Mouse (Mus musculus): ENCODE results near the gene Lsg1. TPM values are rescaled to one million over a fixed set of nuclear protein-coding genes. Genes with fewer than 3 reads are reported as not detected.

Lsg1 gene
- polyA plus RNA-seq, 1 experiment from 2014 or later: 61.1 TPM

DNA sequence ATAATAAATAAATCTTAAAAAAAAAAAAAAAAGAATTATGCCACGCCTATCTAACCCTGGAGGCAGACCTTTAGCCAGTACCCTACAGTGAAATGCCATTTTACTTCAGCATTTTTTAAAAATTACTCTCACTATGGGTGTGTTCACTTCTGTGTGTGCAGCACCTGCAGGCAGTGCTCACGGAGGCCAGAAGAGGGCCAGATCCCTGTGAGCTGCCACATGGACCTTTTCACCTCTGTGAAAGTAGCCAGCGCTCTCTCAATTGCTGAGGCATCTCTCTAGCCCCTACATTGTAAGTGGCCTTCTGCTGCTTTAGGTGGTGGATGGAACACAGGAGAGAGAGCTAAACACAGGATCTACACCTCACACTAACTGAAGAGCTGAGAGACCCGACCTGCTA, 17.2 kb downstream of the Lsg1 start:
- Histone ChIP-seq H3K9me3 (ENCODE audit: control insufficient read depth, low read length) (no peaks in the 10 kb centered on the region), H3K4me1 (replicated peaks; ENCODE audit: control insufficient read depth, insufficient read depth, low read length) (no peaks in the 10 kb centered on the region), H3K4me2 (ENCODE audit: low read length) (no peak overlapping the region), H3K9ac (replicated peaks; ENCODE audit: low read depth, low read length) (no peak overlapping the region), H3K27me3 (replicated peaks; ENCODE audit: control insufficient read depth, insufficient read depth, low read length) (no peaks in the 10 kb centered on the region), H3K36me3 (ENCODE audit: control insufficient read depth, insufficient read depth) (peaks cover 46% of the 10 kb centered on the region), H3K4me3 (replicated peaks; ENCODE audit: low read length) (no peak overlapping the region), H3K27ac (ENCODE audit: low read length) (no peak overlapping the region)
- no peak for ATAC-seq
- WGBS: 95% methylated on average over 4 of the region's 4 CpGs

DNA sequence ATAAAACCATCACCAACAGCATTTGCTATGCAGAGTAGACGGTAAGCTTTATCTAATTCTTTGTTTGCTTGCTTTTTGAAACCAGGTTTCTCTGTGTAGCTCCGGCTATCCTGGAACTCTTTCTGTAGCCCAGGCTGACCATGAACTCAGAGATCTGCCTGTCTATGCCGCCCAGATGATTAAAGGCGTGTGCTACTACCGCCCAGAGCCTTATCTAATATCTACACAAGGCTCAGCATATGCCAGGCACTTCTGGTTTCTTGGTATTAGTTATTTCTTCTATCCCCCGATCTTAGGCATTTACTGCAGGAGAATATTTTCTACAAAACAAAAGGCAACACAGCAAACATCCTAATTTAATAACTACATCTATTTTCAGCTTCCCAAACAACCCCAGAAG, 21.8 kb downstream of the Lsg1 start:
- Histone ChIP-seq H3K4me1 (replicated peaks; ENCODE audit: control insufficient read depth, insufficient read depth, low read length) (no peaks in the 10 kb centered on the region), H3K27ac (ENCODE audit: low read length) (no peak overlapping the region), H3K4me2 (ENCODE audit: low read length) (no peak overlapping the region), H3K4me3 (replicated peaks; ENCODE audit: low read length) (no peak overlapping the region), H3K9ac (replicated peaks; ENCODE audit: low read depth, low read length) (no peak overlapping the region), H3K27me3 (replicated peaks; ENCODE audit: control insufficient read depth, insufficient read depth, low read length) (no peaks in the 10 kb centered on the region), H3K36me3 (ENCODE audit: control insufficient read depth, insufficient read depth) (peaks cover 40% of the 10 kb centered on the region), H3K9me3 (ENCODE audit: control insufficient read depth, low read length) (no peaks in the 10 kb centered on the region)
- 95% methylated on average over 6 of the region's 6 CpGs for WGBS
- no peak for ATAC-seq

DNA sequence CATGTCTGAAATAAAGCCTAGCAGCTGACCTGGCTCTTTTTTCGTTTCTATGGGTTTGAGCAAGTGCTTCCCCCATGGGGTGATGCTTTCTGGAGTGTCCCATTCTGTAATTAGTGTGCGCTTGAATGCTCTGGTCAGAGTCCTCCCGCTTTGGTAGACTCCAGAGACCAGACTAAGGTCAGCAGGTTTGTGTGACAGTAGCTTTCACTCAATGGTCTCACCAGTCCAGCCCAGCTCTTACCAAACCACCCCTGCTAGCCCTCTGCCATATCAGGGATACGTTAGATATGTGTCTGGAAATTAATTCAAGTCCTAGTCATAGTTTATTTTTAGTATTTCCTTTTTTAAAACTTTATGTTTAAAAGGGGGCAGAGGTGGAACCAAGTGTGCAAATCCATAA, 26.8 kb downstream of the Lsg1 start:
- no peak overlapping the region for H3K4me3 ChIP-seq (replicated peaks; ENCODE audit: low read length)
- H3K9ac ChIP-seq (replicated peaks; ENCODE audit: low read depth, low read length): no peak overlapping the region
- peaks cover 30% of the 10 kb centered on the region for H3K36me3 ChIP-seq (ENCODE audit: control insufficient read depth, insufficient read depth)
- H3K27ac ChIP-seq (ENCODE audit: low read length): no peak overlapping the region
- peaks cover 6% of the 10 kb centered on the region; the same call in 1 of the 2 replicates for H3K9me3 ChIP-seq (ENCODE audit: control insufficient read depth, low read length)
- H3K4me1 ChIP-seq (replicated peaks; ENCODE audit: control insufficient read depth, insufficient read depth, low read length): no peaks in the 10 kb centered on the region
- ATAC-seq: no peak
- no peak overlapping the region for H3K4me2 ChIP-seq (ENCODE audit: low read length)
- H3K27me3 ChIP-seq (replicated peaks; ENCODE audit: control insufficient read depth, insufficient read depth, low read length): no peaks in the 10 kb centered on the region
- 86% methylated on average over 4 of the region's 4 CpGs for WGBS

DNA sequence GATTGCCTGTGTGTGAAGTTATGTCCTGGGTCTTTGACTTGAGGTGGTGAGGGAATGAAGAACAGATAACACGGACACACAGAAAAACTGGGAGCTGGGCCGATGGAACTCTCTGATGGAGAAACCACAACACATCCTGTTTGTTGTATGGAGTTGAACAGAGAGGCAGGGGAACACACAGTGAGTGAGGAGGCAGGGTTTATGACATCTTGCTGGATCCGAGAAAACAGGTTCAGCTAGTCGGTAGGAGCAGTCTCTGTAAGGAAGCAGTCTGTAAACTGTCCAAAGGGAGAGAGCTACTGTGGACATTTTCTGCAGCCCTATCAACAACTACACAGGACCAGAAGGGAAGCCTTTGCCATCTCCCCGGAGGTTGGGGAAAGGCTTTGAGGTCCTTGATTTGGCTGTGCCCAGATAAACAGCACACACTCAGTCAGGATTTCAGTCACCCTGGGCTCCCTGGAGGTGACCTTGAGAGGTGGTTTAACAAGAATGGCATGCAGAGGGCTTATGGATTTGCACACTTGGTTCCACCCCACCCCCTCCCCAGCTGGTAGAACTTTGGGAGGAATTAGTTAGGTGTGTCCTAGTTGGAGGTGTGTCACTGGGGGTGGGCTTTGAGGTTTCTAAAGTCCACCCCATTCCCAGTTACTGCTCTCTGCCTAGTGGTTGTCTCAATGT, 27.9 kb downstream of the Lsg1 start:
- H3K9me3 ChIP-seq (ENCODE audit: control insufficient read depth, low read length): peaks cover 14% of the 10 kb centered on the region
- H3K9ac ChIP-seq (replicated peaks; ENCODE audit: low read depth, low read length): no peak overlapping the region
- peaks cover 29% of the 10 kb centered on the region for H3K36me3 ChIP-seq (ENCODE audit: control insufficient read depth, insufficient read depth)
- ATAC-seq: no peak
- no peak overlapping the region for H3K4me2 ChIP-seq (ENCODE audit: low read length)
- 95% methylated on average over 5 of the region's 5 CpGs for WGBS
- H3K4me1 ChIP-seq (replicated peaks; ENCODE audit: control insufficient read depth, insufficient read depth, low read length): no peaks in the 10 kb centered on the region
- no peaks in the 10 kb centered on the region for H3K27me3 ChIP-seq (replicated peaks; ENCODE audit: control insufficient read depth, insufficient read depth, low read length)
- no peak overlapping the region for H3K4me3 ChIP-seq (replicated peaks; ENCODE audit: low read length)
- H3K27ac ChIP-seq (ENCODE audit: low read length): no peak overlapping the region

GRCm38 (mm10) chr16:30554109-30554508, 33.3 kb downstream of the Lsg1 start:
- Histone ChIP-seq H3K4me3 (replicated peaks; ENCODE audit: low read length) (no peak overlapping the region), H3K9ac (replicated peaks; ENCODE audit: low read depth, low read length) (no peak overlapping the region), H3K36me3 (ENCODE audit: control insufficient read depth, insufficient read depth) (peaks cover 11% of the 10 kb centered on the region), H3K9me3 (ENCODE audit: control insufficient read depth, low read length) (peaks cover 14% of the 10 kb centered on the region), H3K4me1 (replicated peaks; ENCODE audit: control insufficient read depth, insufficient read depth, low read length) (peaks cover 17% of the 10 kb centered on the region), H3K27ac (ENCODE audit: low read length) (no peak overlapping the region), H3K4me2 (ENCODE audit: low read length) (no peak overlapping the region), H3K27me3 (replicated peaks; ENCODE audit: control insufficient read depth, insufficient read depth, low read length) (no peaks in the 10 kb centered on the region)
- no peak for ATAC-seq
- WGBS: 96% methylated on average over 8 of the region's 8 CpGs

DNA sequence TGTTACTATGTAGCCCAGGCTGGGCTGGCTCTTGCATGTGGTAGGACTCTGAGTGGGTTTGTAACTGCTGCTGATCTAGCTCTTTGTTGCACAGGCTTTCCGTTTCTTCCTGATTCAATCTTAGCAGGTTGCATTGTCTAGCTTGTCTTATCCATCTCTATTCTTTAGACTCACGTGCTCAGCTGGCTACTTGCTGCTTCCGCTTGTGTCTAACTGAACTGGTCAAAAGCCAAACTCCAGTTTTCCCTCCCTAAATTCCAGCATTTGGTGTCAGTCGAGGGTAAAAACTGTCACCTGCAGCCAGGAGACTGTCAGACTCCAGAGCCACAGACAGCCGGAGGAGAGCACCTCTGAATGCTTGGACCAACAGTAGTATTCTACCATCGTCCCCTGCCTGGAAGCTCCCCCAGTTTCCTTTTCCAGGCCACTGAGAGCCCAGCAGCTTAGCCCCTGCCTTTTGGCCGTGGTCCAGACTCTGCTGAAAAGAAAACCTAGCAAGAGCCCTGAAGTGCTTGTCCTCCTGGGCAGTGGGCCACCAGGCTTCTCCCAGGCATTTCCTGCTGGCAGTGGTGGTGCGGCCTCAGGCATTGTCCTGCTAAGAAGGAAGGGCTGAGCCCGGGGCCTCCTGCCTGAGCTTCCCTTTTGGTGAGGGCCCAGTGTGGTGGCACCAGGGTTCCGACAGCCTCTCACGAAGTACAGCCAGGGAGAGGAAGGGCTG, 34.6 kb downstream of the Lsg1 start:
- peak; percentile 37 for ATAC-seq

GRCm38 (mm10) chr16:30550748-30551192, 36.6 kb downstream of the Lsg1 start, which contains the start of gene Tmem44:
Tmem44 (minus strand) TSS chr16:30550842.
- peaks cover 10% of the 10 kb centered on the region for H3K9me3 ChIP-seq (ENCODE audit: control insufficient read depth, low read length)
- WGBS: 9% methylated on average over 14 of the region's 14 CpGs
- peak within 1 kb of the TSS; percentile 61 for H3K4me2 ChIP-seq (ENCODE audit: low read length)
- peaks cover 16% of the 10 kb centered on the region for H3K36me3 ChIP-seq (ENCODE audit: control insufficient read depth, insufficient read depth)
- H3K9ac ChIP-seq (replicated peaks; ENCODE audit: low read depth, low read length): peak within 1 kb of the TSS; percentile 98
- peak within 1 kb of the TSS; percentile 85 for H3K27ac ChIP-seq (ENCODE audit: low read length)
- ATAC-seq: peak; percentile 59
- no peaks in the 10 kb centered on the region for H3K27me3 ChIP-seq (replicated peaks; ENCODE audit: control insufficient read depth, insufficient read depth, low read length)
- H3K4me1 ChIP-seq (replicated peaks; ENCODE audit: control insufficient read depth, insufficient read depth, low read length): peaks cover 31% of the 10 kb centered on the region
- peak within 1 kb of the TSS; percentile 89 for H3K4me3 ChIP-seq (replicated peaks; ENCODE audit: low read length)

More for the DNA sequence above, 34.6 kb downstream of the Lsg1 start:
- Histone ChIP-seq H3K9me3 (ENCODE audit: control insufficient read depth, low read length) (peaks cover 14% of the 10 kb centered on the region), H3K36me3 (ENCODE audit: control insufficient read depth, insufficient read depth) (peaks cover 9% of the 10 kb centered on the region; the same call in 1 of the 2 replicates), H3K9ac (replicated peaks; ENCODE audit: low read depth, low read length) (no peak overlapping the region; the same call in 1 of the 2 replicates), H3K4me1 (replicated peaks; ENCODE audit: control insufficient read depth, insufficient read depth, low read length) (peaks cover 30% of the 10 kb centered on the region), H3K4me3 (replicated peaks; ENCODE audit: low read length) (no peak overlapping the region), H3K27me3 (replicated peaks; ENCODE audit: control insufficient read depth, insufficient read depth, low read length) (no peaks in the 10 kb centered on the region), H3K27ac (ENCODE audit: low read length) (peak overlapping the region; percentile 57), H3K4me2 (ENCODE audit: low read length) (peak overlapping the region; percentile 4; the same call in 1 of the 2 replicates)
- WGBS: 10% methylated on average over 11 of the region's 11 CpGs

GRCm38 (mm10) chr16:30549966-30550747, 37.2 kb downstream of the Lsg1 start:
- Histone ChIP-seq H3K9me3 (ENCODE audit: control insufficient read depth, low read length) (peaks cover 4% of the 10 kb centered on the region), H3K27ac (ENCODE audit: low read length) (peak overlapping the region; percentile 85), H3K4me3 (replicated peaks; ENCODE audit: low read length) (peak overlapping the region; percentile 89), H3K4me1 (replicated peaks; ENCODE audit: control insufficient read depth, insufficient read depth, low read length) (peaks cover 31% of the 10 kb centered on the region), H3K4me2 (ENCODE audit: low read length) (peak overlapping the region; percentile 61), H3K27me3 (replicated peaks; ENCODE audit: control insufficient read depth, insufficient read depth, low read length) (no peaks in the 10 kb centered on the region), H3K9ac (replicated peaks; ENCODE audit: low read depth, low read length) (peak overlapping the region; percentile 98), H3K36me3 (ENCODE audit: control insufficient read depth, insufficient read depth) (peaks cover 16% of the 10 kb centered on the region)
- peak; percentile 93 for ATAC-seq
- under 1% methylated on average over 62 of the region's 63 CpGs for WGBS

- H3K27ac ChIP-seq (ENCODE audit: low read length): no peak overlapping the region
- H3K4me2 ChIP-seq (ENCODE audit: low read length): peak overlapping the region; percentile 61
- H3K9me3 ChIP-seq (ENCODE audit: control insufficient read depth, low read length): no peaks in the 10 kb centered on the region
- H3K36me3 ChIP-seq (ENCODE audit: control insufficient read depth, insufficient read depth): peaks cover 20% of the 10 kb centered on the region
- 82% methylated on average over 7 of the region's 7 CpGs for WGBS
- ATAC-seq: no peak
- no peaks in the 10 kb centered on the region for H3K27me3 ChIP-seq (replicated peaks; ENCODE audit: control insufficient read depth, insufficient read depth, low read length)
- H3K4me3 ChIP-seq (replicated peaks; ENCODE audit: low read length): peak overlapping the region; percentile 89
- peaks cover 31% of the 10 kb centered on the region for H3K4me1 ChIP-seq (replicated peaks; ENCODE audit: control insufficient read depth, insufficient read depth, low read length)
- peak overlapping the region; percentile 98 for H3K9ac ChIP-seq (replicated peaks; ENCODE audit: low read depth, low read length)
Observed at GRCm38 (mm10) chr16:30549516-30549915, 37.9 kb downstream of the Lsg1 start.
